Mouse (Mus musculus) megakaryocyte, embryonic 14.5 days (primary cell): ENCODE measurements around the gene Tgfbr3.

Experiments used
- FLI1 ChIP-seq: IDR thresholded peaks from 2 replicates; pipeline ENCODE4 v1.6.1; 2012; ENCODE audit warnings: low read length, inconsistent platforms, mixed read lengths
- GATA1 ChIP-seq: IDR thresholded peaks from 3 replicates; pipeline ENCODE4 v1.6.1; 2012; ENCODE audit warnings: mixed read lengths, low read length, inconsistent platforms, borderline replicate concordance

DNA sequence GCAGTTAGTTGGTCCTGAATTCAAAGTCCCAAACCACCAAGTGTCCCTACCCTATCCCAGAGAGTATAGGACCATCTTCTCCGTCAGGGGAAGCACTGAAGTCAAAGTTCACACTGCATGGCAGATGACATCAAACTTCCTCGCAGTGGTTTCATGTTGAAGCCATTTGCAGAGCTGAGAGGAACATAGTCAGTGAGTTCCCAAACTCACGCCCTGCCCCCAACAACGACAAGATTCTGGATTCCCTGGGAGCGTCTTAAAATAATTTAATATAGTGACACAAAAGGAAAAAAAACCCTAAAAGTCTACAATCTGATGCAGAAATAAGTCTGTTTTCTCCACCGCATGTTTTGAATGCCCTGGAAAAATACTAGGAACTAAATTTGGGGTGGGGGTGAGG is 105.9 kb downstream of the Tgfbr3 start:
- TF ChIP-seq GATA1 (no peak), FLI1 (no peak)
